Mouse (Mus musculus) bone marrow macrophage, adult 2 months (primary cell): Measurements from ENCODE around the gene Armh2.

ENCODE experiments used
- CTCF ChIP-seq: IDR thresholded peaks from 2 replicates; pipeline ENCODE4 v1.5.1; 2012; ENCODE audit warnings: low read depth, mild to moderate bottlenecking, low read length, moderate library complexity
- POLR2A ChIP-seq: IDR thresholded peaks from 2 replicates; pipeline ENCODE4 v1.6.1; 2012; ENCODE audit warnings: mild to moderate bottlenecking, low read depth, low read length, borderline replicate concordance

GRCm38 (mm10) chr13:24715601-24716000 is 25.4 kb upstream of the Armh2 start:
- TF ChIP-seq CTCF (no peak), POLR2A (no peak)
